ENCODE assay signal across 8 mouse cellular contexts in the genomic region with DNA sequence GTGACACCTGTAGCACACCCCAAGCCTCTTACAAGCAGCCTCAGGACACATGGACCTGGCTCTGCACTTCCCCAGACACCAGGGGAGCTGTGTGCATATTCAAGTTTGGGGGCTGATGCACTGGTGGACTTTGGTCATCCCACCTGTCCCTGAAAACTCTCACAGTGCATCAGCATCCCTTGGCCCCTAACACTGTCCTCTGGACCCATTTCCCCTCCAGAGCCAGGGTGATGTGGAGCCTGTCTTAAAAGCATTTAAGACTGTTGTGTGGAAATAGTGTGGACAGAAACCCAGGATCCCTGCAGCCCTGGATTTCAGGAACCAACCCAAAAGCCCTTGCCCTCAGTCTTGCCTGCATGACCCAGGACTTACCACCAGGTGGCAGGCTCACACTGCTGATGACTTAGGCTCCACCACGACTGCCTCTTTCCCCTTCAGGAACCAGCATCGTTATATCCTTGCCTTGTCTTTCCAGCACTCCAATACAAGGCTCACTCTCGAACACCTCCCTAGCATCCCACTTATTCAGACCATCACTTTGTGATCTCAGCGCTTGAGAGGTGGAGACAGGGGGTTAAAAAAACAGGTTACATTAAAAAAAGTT.
A peak's percentile ranks its signal among the peaks of the same experiment; 100 is the strongest.
DNase-seq lines count a peak whose midpoint lies in the region; ATAC-seq and TF ChIP-seq lines count a peak whose summit lies in the region.

No protein-coding gene starts in this region.

- ATAC-seq in hindbrain, embryonic 15.5 days (ENCODE audit: low FRiP score, low read depth) = peak; percentile 81

- TF ChIP-seq POLR2A in cerebellum, adult 2 months (IDR thresholded peaks at IDR 0.05; ENCODE audit: borderline replicate concordance, insufficient read depth, low read length) = no peak

- H3K9ac ChIP-seq in hindbrain, embryonic 15.5 days = no peak overlapping the region

- TF ChIP-seq CTCF in cerebellum, adult 2 months (IDR thresholded peaks at IDR 0.05; ENCODE audit: borderline replicate concordance, insufficient read depth, low read depth, low read length) = peak; percentile 98

- DNase-seq in R1 (ENCODE audit: low read depth, low spot score) = peak; percentile 61
- DNase-seq in cerebellum, adult 2 months = peak; percentile 60 to 81
- DNase-seq in forelimb bud, embryonic 11.5 days (ENCODE audit: low read depth, low spot score) = peak; percentile 77
- DNase-seq in left cerebral cortex, adult 11 months (ENCODE audit: low spot score) = peak; percentile 67
- DNase-seq in mesoderm, embryonic 11.5 days (ENCODE audit: low read depth, low spot score) = peak; percentile 82
- peak; percentile 47 to 58 for DNase-seq in right cerebral cortex, postnatal 36 days (ENCODE audit: low spot score in 2 of 2)
- peak; percentile 15 for DNase-seq in yolk sac, embryonic 10.5 days (ENCODE audit: low spot score)

- H3K27ac ChIP-seq in cerebellum, adult 2 months (ENCODE audit: insufficient read depth, low read length) = no peak overlapping the region
- H3K27ac ChIP-seq in hindbrain, embryonic 15.5 days (replicated peaks) = no peak overlapping the region

- WGBS in cerebellum, adult 2 months = 2% methylated on average over 4 of the region's 4 CpGs
- WGBS in hindbrain, embryonic 15.5 days = under 1% methylated on average over 4 of the region's 4 CpGs

- no peaks in the 10 kb centered on the region for H3K4me1 ChIP-seq in cerebellum, adult 2 months (ENCODE audit: control insufficient read depth, insufficient read depth, low read length)
- H3K4me1 ChIP-seq in hindbrain, embryonic 15.5 days (replicated peaks) = 0 out of 2 replicates have a peak, but pooled peaks cover 4% of the 10 kb centered on the region

- no peaks in the 10 kb centered on the region for H3K36me3 ChIP-seq in hindbrain, embryonic 15.5 days

- H3K27me3 ChIP-seq in cerebellum, adult 2 months (ENCODE audit: control insufficient read depth, insufficient read depth, low read length) = no peaks in the 10 kb centered on the region
- no peaks in the 10 kb centered on the region for H3K27me3 ChIP-seq in hindbrain, embryonic 15.5 days

- H3K9me3 ChIP-seq in hindbrain, embryonic 15.5 days = no peaks in the 10 kb centered on the region

- H3K4me3 ChIP-seq in cerebellum, adult 2 months (replicated peaks; ENCODE audit: insufficient read depth, low read depth, low read length) = no peak overlapping the region
- no peak overlapping the region for H3K4me3 ChIP-seq in hindbrain, embryonic 15.5 days

- no peak overlapping the region for H3K4me2 ChIP-seq in hindbrain, embryonic 15.5 days

Comparison
In these comparisons a context has a peak if more than half of its experiments do, and no peak if none do; other contexts are left out.
1. DNase-seq: peak in every context shown above with its lines; median percentile 82 in mesoderm, embryonic 11.5 days; 77 in forelimb bud, embryonic 11.5 days; 70 in cerebellum, adult 2 months; 67 in left cerebral cortex, adult 11 months; 61 in R1; 52 in right cerebral cortex, postnatal 36 days; 15 in yolk sac, embryonic 10.5 days.